Mouse (Mus musculus) stomach, embryonic 14.5 days (tissue): Measurements from ENCODE around the gene Camk2b. TPM values are rescaled to one million over a fixed set of nuclear protein-coding genes. Genes with fewer than 3 reads are reported as not detected.

Experiments
- polyA plus RNA-seq: library from polyadenylated mRNA; unstranded; fragments of >200 nt; fragmentation: Nextera tagmentation; extraction: Ambion mirVana; gene quantifications from 2 replicates; pipeline ENCODE4 v1.2.1, GENCODE M21; 2014

Camk2b gene
- polyA plus RNA-seq, 1 experiment from 2014 or later, result 2.5 TPM

Other genes starting within 250 kb of the Camk2b start
- gene Polm, start 228.3 kb downstream of the Camk2b start, polyA plus RNA-seq, result 8.4 and 10.3 TPM in 2 replicates
- 29.2 and 30.3 TPM in 2 replicates for gene Aebp1, start 204.4 kb downstream of the Camk2b start, polyA plus RNA-seq
- 101 and 112 TPM in 2 replicates for gene Pold2, start 188.1 kb downstream of the Camk2b start, polyA plus RNA-seq
- gene Myl7, start 167.6 kb downstream of the Camk2b start, polyA plus RNA-seq, result 4.9 and 8.4 TPM in 2 replicates
- gene Gck, start 116.3 kb downstream of the Camk2b start, polyA plus RNA-seq, result 0.75 and 2.0 TPM in 2 replicates
- 23.2 and 23.3 TPM in 2 replicates for gene Ykt6, start 110.7 kb downstream of the Camk2b start, polyA plus RNA-seq
- 0.64 and 0.93 TPM in 2 replicates for gene A730071L15Rik, start 133.7 kb upstream of the Camk2b start, polyA plus RNA-seq
- 39.8 and 42.0 TPM in 2 replicates for gene Nudcd3, start 134.1 kb upstream of the Camk2b start, polyA plus RNA-seq
- gene Npc1l1, start 163.8 kb upstream of the Camk2b start, polyA plus RNA-seq, result 0.06 and 0.08 TPM in 2 replicates
- gene Ddx56, start 201.4 kb upstream of the Camk2b start, polyA plus RNA-seq, result 96.3 and 100 TPM in 2 replicates
- gene Tmed4, start 208.5 kb upstream of the Camk2b start, polyA plus RNA-seq, result 119 and 125 TPM in 2 replicates
- gene Ogdh, start 225.3 kb upstream of the Camk2b start, polyA plus RNA-seq, result 89.1 and 90.4 TPM in 2 replicates